Mouse (Mus musculus) MEL-GATA-1-ER (cell line): Measurements from ENCODE around the gene Erbb4.

Experiments
- DNase-seq: peaks from one replicate; pipeline ENCODE4 v3.0.0-alpha.2; 2012; ENCODE audit warnings: low read depth; ENCODE audit errors: extremely low read depth

Gene Erbb4

DNA sequence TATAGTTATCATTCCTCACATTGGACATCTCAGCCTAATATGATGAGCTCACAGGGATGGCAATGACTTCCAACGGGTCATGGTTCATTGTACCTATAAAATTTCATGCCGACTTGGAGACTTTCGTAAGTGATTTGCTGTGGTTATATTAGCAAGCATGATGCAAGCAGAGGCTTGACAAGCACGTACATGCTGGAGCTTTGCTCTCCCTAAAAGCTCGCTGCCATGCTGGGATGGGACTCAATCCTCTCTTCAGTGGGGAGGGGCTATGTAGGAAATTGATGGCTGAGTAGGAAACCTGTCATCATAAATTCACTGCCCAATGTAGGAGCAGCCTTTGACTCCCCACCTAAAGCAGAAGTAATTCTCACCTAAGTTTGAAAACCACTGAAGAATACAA is 992.1 kb downstream of the Erbb4 start:
- DNase-seq, result no peak

DNA sequence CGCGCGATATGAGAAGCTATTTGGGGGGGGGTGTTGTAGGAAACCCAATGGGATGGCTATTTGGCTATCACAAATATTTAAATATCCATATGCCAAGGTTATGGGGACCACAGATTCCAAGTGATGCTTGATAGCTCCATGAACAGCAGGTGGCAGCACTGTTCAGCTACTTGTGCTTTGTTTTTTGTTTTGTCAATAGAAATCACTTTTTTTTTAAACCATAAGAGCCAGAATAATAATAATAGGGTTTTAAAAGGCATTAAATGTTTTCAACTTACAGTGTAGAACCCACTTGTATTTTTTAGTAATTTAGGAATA is 1001.4 kb downstream of the Erbb4 start:
- peak; percentile 2 for DNase-seq

- DNase-seq, result no peak
These were observed 1001.9 kb downstream of the Erbb4 start for GRCm38 (mm10) chr1:68105834-68106542.

DNA sequence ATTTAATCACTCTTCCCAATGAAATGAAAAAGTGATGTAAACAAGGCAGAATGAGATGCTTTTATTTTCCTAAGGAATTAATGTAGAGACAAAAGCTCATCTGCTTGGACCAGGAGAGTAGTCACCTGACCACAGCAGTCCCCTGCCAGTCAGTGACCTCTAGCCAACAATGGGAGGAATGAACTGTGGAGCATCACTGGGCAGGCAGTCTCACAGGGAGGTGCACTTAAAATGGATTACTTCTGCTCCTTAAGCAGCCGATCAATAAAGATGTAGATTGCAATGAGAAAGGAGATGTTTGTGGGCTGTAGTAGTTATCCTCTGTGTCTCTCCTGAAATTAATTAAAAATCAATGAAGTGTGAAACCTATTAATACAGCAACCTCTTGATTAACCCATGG is 1018.2 kb downstream of the Erbb4 start:
- no peak for DNase-seq

DNA sequence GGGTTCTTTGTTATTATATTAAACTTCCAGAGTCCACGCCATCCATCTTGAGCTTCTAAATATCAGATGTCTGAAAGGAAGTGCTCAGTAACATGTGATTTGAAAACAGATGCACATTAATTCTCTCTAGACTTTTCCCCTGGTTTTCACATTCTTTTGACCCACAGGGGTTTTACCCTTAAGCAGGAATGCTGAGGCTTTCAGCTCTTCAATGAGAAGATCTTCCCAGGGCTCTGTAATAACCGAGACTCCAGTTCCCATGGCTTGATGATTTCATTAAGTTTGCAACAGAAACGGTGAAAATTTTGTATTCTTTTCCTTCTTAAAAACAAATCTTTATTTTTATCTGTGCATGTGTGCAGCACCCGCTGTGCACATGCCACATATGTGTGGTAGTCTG is 1051.4 kb downstream of the Erbb4 start:
- no peak for DNase-seq

DNA sequence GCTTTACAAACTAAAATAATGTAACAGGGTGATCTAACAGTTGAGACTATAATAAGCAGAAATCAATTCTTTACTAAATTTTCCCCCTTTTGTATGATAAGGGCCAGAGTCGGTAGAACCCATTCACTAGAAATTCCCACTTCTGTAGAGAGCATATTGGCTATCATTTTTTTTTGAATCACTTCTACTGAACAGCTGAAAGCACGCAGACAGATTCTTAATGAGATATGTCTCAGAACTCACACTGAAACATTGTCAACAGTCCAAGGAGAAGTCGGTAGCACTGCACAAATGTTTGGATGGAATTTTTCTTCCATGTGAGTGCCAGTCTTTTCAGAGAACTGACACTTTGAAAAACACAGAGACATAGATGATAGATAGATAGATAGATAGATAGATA is 1053.1 kb downstream of the Erbb4 start:
- DNase-seq, result no peak

- no peak for DNase-seq
These were observed 1058.0 kb downstream of the Erbb4 start for GRCm38 (mm10) chr1:68049856-68050255.

DNA sequence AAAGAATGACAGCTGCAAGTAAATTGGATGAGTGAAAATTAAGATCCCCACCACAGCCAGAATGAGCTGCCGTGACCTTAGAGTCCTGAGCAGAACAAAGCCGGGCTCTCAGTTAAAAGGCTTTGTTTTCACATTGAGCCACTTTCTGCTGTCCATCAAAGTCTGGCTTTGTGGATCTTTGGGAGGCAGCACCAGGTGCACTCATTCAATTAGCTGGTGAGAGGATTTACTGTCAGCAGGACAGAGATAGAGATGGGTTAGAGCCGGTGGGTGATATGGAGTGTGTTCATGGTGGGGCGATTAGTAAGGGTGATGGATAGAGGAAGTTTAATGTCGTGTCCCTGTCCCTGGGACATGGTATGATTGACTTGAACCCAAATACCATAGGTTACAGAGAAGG is 1060.7 kb downstream of the Erbb4 start:
- DNase-seq, result no peak

DNA sequence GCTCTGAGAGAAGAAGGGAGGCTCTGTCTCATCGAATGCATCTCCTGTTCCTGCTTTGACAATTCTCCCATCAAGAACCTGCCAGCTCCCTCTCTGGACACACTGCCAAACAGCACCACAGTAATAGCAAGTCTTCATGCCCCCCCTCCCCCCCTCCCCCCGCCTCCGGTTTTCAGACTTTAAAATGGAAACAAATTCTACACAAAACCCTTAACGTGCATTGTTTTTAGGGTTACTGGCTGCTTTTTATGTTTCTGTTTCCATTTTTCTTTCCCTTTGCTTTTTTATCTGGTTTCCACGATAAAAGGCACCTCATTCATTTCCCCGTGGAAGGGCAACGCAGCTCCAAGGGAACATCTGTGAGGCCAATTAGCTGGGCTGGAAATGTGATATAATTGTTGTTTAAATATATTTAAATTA is 1061.3 kb downstream of the Erbb4 start:
- DNase-seq, result no peak

GRCm38 (mm10) chr1:68024086-68024940 is 1083.5 kb downstream of the Erbb4 start:
- DNase-seq, result no peak

GRCm38 (mm10) chr1:68020020-68020419 is 1087.8 kb downstream of the Erbb4 start:
- no peak for DNase-seq

GRCm38 (mm10) chr1:68019618-68020017 is 1088.2 kb downstream of the Erbb4 start:
- peak; percentile 0 for DNase-seq
